Mouse (Mus musculus): ENCODE results near the gene Tbc1d2b. TPM values are rescaled to one million over a fixed set of nuclear protein-coding genes. Genes with fewer than 3 reads are reported as not detected.

Gene Tbc1d2b
- 10 to 100 TPM; 27.8 to 31.9 TPM for total RNA-seq (2021)
- long read RNA-seq, experiment 1, full-length matches to known transcripts, result 9 of 33 reads
- long read RNA-seq, experiment 1, partial matches to known transcripts, result 2 of 33 reads
- long read RNA-seq, experiment 1, other reads (novel, unspliced or antisense), result 22 of 33 reads
- long read RNA-seq, experiment 2, full-length matches to known transcripts, result 14 of 55 reads
- long read RNA-seq, experiment 2, partial matches to known transcripts, result 10 of 55 reads
- long read RNA-seq, experiment 2, other reads (novel, unspliced or antisense), result 31 of 55 reads

GRCm38 (mm10) chr9:90270193-90270943 lies at the start of gene Tbc1d2b:
Gene Tbc1d2b (minus strand): TSS chr9:90270804.
- DNase-seq (ENCODE audit: low spot score in 2 of 2), result peak; percentile 44 to 60

- DNase-seq (ENCODE audit: low spot score in 2 of 2), result no peak
Measured at GRCm38 (mm10) chr9:90316300-90316699, 45.7 kb upstream of the Tbc1d2b start.

DNA sequence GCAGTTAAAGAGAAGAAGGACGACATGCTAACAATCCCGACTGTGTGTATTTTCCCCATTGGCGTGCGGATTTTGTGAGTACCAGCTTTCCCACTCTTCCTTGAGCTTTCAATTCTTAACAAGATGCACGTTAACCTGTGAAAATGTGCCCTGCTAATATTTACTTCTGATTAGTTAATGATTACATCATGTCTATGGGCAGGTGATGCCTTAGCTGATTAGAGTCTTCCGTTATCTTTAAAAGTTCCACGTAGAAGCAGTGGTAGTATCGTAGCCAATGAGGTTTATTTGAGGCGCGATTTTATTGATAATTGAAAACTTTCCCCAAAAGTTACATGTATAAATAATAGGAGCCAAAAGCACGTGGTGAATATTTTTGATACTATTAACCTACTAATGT lies 45.1 kb upstream of the Tbc1d2b start:
- no peak for DNase-seq (ENCODE audit: low spot score in 2 of 2)

GRCm38 (mm10) chr9:90304254-90304653 lies 33.6 kb upstream of the Tbc1d2b start:
- DNase-seq (ENCODE audit: low spot score in 2 of 2), result no peak

DNA sequence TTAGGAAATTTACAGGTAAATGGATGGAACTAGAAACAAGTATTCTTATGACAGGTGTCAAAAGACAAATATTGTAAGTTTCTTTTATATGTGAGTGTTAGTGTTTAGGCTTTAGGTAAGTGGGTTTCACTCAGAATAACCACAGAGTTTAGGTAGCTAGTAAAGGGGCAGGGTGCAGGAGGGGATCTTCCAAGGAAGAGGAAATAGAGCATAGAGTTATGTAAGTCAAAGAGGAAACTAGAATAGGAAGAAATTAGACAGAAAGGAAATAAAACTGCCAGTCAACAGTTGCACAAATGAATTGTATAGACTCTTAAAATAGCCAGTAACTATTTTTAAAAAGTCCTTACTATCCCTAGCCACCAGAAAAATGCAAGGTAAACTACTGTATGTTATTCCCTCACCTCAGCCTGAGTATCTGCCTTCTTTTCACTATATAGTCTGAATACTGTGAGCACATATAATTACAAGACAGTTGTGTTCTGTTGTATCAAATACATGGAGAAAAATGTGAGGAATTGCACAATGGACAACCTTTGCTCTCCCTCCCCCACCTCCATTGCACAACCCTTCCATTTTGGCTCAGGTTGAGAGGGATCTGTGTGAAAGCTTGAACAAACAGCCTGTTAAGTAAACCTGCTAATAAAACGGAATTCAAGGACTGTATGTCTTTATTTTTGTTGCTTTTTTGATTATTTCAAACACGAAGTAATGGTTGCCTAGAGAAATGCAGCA lies 32.7 kb upstream of the Tbc1d2b start:
- DNase-seq (ENCODE audit: low spot score in 2 of 2), result no peak

DNA sequence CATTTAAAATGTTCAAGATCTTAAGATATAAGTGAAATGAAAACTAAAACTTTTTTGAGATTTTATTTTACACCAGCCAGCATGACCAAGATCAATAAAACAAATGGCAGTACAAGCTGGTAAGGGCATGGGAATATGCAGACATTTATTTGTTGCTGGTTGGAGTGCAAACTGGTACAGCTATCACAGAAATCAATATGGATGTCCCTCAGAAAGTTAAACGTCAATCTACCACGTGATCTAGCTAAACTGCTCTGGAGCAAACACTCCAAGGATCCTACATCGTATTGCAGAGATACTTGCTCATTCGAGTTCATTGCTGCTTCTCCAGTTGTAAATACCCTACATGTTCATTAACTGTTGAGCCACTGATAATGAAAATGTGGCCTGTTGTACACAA lies 32.1 kb upstream of the Tbc1d2b start:
- DNase-seq (ENCODE audit: low spot score in 2 of 2), result no peak

GRCm38 (mm10) chr9:90301081-90301688 lies 30.6 kb upstream of the Tbc1d2b start:
- DNase-seq (ENCODE audit: low spot score in 2 of 2), result no peak

DNA sequence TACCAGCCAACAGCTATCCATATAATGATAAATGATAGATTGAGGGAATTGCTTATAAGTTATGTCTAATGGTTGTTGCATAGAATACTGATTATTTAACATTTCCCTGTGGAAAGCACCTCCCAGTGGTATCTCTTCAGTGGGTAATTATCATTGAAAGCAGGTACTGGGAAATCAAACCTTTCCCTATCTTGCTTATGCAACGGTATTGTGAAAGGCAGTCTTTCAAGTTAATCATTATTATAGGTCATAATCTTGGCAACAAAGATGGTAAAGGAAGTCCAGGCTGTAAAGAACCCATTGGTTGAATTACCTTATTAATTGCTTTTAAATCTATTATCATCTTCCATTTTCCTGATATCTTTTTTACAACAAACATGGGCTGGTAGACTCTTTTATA lies 27.0 kb upstream of the Tbc1d2b start:
- no peak for DNase-seq (ENCODE audit: low spot score in 2 of 2)

GRCm38 (mm10) chr9:90293641-90294398 lies 23.2 kb upstream of the Tbc1d2b start:
- DNase-seq (ENCODE audit: low spot score in 2 of 2), result no peak

- DNase-seq (ENCODE audit: low spot score in 2 of 2), result no peak
Measured at GRCm38 (mm10) chr9:90278397-90278796, 7.8 kb upstream of the Tbc1d2b start.

- no peak for DNase-seq (ENCODE audit: low spot score in 2 of 2)
Measured at GRCm38 (mm10) chr9:90277884-90278283, 7.3 kb upstream of the Tbc1d2b start.

- no peak for DNase-seq (ENCODE audit: low spot score in 2 of 2)
Measured at GRCm38 (mm10) chr9:90276779-90277178, 6.2 kb upstream of the Tbc1d2b start.

GRCm38 (mm10) chr9:90275906-90276305 lies 5.3 kb upstream of the Tbc1d2b start:
- no peak for DNase-seq (ENCODE audit: low spot score in 2 of 2)

- DNase-seq (ENCODE audit: low spot score in 2 of 2), result no peak
Measured at GRCm38 (mm10) chr9:90275500-90275899, 4.9 kb upstream of the Tbc1d2b start.

DNA sequence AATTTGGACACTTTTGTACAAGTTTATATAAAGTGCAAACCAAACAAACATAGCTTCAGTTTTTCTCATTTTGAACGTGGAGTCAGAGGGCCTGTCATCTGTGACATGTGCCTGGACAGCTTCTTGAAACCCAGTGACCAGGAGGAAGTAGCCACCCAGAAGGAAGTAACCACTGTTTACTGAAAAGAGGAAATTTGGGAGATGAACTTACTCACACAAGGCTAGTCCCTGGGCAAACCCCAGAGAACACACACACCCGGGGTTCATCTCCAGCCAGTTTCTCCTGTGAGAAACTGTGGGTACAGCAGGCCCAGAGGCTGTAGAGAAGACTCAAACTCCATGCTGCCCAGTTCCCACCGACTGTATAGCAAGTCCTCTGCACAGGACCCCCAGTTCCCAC lies 3.9 kb upstream of the Tbc1d2b start:
- DNase-seq (ENCODE audit: low spot score in 2 of 2), result no peak

GRCm38 (mm10) chr9:90272346-90272745 lies 1.7 kb upstream of the Tbc1d2b start:
- DNase-seq (ENCODE audit: low spot score in 2 of 2), result peak in 1 of 2 experiments; percentile 6

- peak in 1 of 2 experiments; percentile 6 for DNase-seq (ENCODE audit: low spot score in 2 of 2)
Measured at GRCm38 (mm10) chr9:90271541-90272090, 1.0 kb upstream of the Tbc1d2b start.

DNA sequence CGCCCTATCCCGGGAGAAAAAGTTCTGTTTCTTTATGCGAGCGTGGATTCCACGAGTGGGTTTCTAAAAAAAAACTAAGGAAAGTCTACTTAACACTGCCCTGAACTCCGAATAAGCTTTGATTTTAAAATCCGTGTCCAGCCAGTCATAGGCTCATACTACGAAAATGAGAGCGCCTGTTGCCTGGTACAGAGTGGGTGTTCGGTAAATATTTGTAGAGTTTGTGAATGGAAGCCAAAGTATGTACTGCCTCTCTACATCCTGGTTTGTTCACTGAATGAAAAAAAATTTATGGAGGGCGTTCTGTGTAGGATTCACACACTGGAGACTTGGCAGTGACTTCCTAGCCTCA lies 316 bp upstream of the Tbc1d2b start:
- no peak for DNase-seq (ENCODE audit: low spot score in 2 of 2)

DNA sequence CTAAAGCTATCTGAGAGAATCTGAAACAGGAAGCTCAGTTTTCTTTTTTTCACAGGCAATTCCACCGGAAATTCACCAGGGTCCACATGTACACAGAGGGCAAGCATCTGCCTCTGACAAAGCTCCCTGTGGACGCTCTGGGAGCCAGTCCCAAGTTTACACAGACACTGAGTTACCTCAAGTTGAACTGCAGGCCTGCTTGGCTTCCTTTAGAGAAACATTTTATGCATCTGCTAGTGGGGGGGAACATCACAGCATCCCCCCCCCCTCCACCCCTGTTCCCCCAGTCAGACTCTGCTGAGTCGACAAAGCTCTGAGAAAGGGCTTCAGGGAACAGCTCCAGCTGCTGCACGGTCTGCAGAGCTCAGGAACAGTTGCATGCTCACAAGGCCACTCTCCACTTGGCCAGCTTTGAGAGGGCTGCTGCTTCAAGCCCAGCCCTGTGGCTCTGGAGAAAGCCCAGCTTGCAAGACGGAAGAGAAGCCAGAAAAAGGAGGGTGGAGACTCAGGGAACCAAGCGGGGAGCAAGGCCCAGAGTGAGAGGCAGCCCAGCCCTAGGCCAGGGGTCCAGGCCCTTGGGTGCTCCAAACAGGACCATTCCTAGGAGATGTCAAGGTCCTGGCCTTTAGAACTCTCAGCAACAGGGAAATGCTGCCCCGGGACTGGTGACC lies 1.5 kb downstream of the Tbc1d2b start:
- DNase-seq (ENCODE audit: low spot score in 2 of 2), result peak; percentile 40 to 75

DNA sequence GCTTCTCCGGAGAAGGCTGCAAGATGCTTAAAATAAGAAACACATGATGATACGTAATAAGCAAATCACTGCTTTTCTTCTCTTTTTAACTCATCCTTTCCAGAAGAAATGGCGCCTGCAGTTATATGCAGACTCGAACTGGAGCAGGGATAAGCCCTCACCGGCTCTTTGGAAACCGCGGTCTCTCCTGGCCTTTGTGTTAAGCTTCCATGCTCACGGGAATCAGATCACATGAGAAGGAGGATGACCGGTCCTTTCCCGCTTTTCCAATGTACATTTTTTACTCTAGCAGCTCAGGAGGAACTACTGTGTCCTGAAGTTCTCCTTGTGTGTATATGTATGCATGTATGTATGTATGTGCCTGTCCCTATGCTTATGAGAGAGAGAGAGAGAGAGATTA lies 3.7 kb downstream of the Tbc1d2b start:
- no peak for DNase-seq (ENCODE audit: low spot score in 2 of 2)
